Mouse (Mus musculus): ENCODE data around the gene Mapk11. TPM values are rescaled to one million over a fixed set of nuclear protein-coding genes. Genes with fewer than 3 reads are reported as not detected.

Gene Mapk11
- polyA plus RNA-seq, 1 experiment: 9.1 TPM

DNA sequence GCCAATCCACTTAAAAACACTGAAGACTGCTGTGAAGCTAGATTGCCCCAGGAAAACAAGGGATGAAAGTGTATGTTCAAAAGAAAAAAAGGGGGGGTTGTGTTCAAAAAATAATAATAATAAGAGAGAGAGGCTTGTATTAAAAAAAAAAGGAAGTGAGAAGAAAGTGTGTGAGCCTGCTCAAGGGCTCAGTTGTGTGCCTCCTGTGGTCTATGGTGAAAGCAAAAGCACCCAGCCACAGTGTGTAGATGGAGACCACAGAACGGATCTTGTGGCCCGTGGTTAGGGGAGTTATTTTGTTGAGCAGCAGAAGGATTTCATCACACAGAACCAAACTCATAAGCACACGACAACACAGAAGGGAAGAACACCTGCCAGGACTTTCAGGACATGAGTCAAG lies 18.1 kb downstream of the Mapk11 start:
- peaks cover 5% of the 10 kb centered on the region for H3K36me3 ChIP-seq (ENCODE audit: control insufficient read depth, insufficient read depth)
- TF ChIP-seq CEBPB (IDR thresholded peaks at IDR 0.05; ENCODE audit: insufficient read depth, poor library complexity, severe bottlenecking) (no peak), MAX (IDR thresholded peaks at IDR 0.05; ENCODE audit: low read depth) (no peak)
- H3K4me2 ChIP-seq (ENCODE audit: low read depth): no peak overlapping the region
- H3ac ChIP-seq (ENCODE audit: control insufficient read depth, insufficient read length): no peak overlapping the region
- no peaks in the 10 kb centered on the region for H3K27me3 ChIP-seq (ENCODE audit: control insufficient read depth, insufficient read depth, insufficient read length)
- no peak overlapping the region for H3K4me3 ChIP-seq
- H3K79me2 ChIP-seq (ENCODE audit: control insufficient read depth, insufficient read depth): no peaks in the 10 kb centered on the region

- peaks cover 5% of the 10 kb centered on the region for H3K36me3 ChIP-seq (ENCODE audit: control insufficient read depth, insufficient read depth)
- TF ChIP-seq MAX (IDR thresholded peaks at IDR 0.05; ENCODE audit: low read depth) (no peak), REST (IDR thresholded peaks at IDR 0.05; ENCODE audit: insufficient read depth, insufficient read length) (no peak), MYOD1 (IDR thresholded peaks at IDR 0.05; ENCODE audit: control insufficient read depth in 1 of 3, insufficient read length in 2 of 3, low read depth in 2 of 3) (no peak), E2F4 (IDR thresholded peaks at IDR 0.05; ENCODE audit: insufficient read depth) (no peak), SRF (IDR thresholded peaks at IDR 0.05; ENCODE audit: control insufficient read depth, insufficient read length, low read depth) (no peak)
- H3K4me2 ChIP-seq (ENCODE audit: low read depth): no peak overlapping the region
- H3K4me3 ChIP-seq: no peak overlapping the region
- no peak overlapping the region for H3ac ChIP-seq (ENCODE audit: control insufficient read depth, insufficient read length)
- H3K27me3 ChIP-seq (ENCODE audit: control insufficient read depth, insufficient read depth, insufficient read length): no peaks in the 10 kb centered on the region
- no peaks in the 10 kb centered on the region for H3K79me2 ChIP-seq (ENCODE audit: control insufficient read depth, insufficient read depth)
Measured at GRCm38 (mm10) chr15:89130245-89130644, 19.2 kb downstream of the Mapk11 start.

GRCm38 (mm10) chr15:89128382-89129350 lies 20.8 kb downstream of the Mapk11 start, which contains the start of gene Hdac10:
Gene Hdac10, minus strand, starts transcription at chr15:89128700.
- H3K4me3 ChIP-seq: peak within 1 kb of the TSS; percentile 42
- H3K4me2 ChIP-seq (ENCODE audit: low read depth): peak within 1 kb of the TSS; percentile 97
- no peaks in the 10 kb centered on the region for H3K79me2 ChIP-seq (ENCODE audit: control insufficient read depth, insufficient read depth)
- H3ac ChIP-seq (ENCODE audit: control insufficient read depth, insufficient read length): peak within 1 kb of the TSS; percentile 8
- H3K27me3 ChIP-seq (ENCODE audit: control insufficient read depth, insufficient read depth, insufficient read length): no peaks in the 10 kb centered on the region
- peaks cover 5% of the 10 kb centered on the region for H3K36me3 ChIP-seq (ENCODE audit: control insufficient read depth, insufficient read depth)
- TF ChIP-seq TCF12 (IDR thresholded peaks at IDR 0.05; ENCODE audit: insufficient read depth, poor library complexity, severe bottlenecking) (no peak), MYOD1 (IDR thresholded peaks at IDR 0.05; ENCODE audit: control insufficient read depth in 1 of 3, insufficient read length in 2 of 3, low read depth in 2 of 3) (peak in 1 of 3 experiments; percentile 38), CEBPB (IDR thresholded peaks at IDR 0.05; ENCODE audit: insufficient read depth, poor library complexity, severe bottlenecking) (no peak), POLR2AphosphoS2 (IDR thresholded peaks at IDR 0.05; ENCODE audit: insufficient read length, low read depth) (peak; percentile 9), POLR2A (IDR thresholded peaks at IDR 0.05; ENCODE audit: insufficient read length, low read depth) (peak; percentile 64), REST (IDR thresholded peaks at IDR 0.05; ENCODE audit: insufficient read depth, insufficient read length) (no peak), MYOG (IDR thresholded peaks at IDR 0.05; ENCODE audit: control insufficient read depth in 1 of 3, insufficient read depth in 1 of 3, insufficient read length in 2 of 3, low read depth in 2 of 3) (no peak), MAX (IDR thresholded peaks at IDR 0.05; ENCODE audit: low read depth) (no peak), E2F4 (IDR thresholded peaks at IDR 0.05; ENCODE audit: insufficient read depth) (no peak), TCF3 (IDR thresholded peaks at IDR 0.05; ENCODE audit: insufficient read length, low read depth) (no peak), USF1 (IDR thresholded peaks at IDR 0.05; ENCODE audit: low read depth) (no peak), SRF (IDR thresholded peaks at IDR 0.05; ENCODE audit: control insufficient read depth, insufficient read length, low read depth) (no peak)

GRCm38 (mm10) chr15:89127364-89127940 lies 22.0 kb downstream of the Mapk11 start:
- peak overlapping the region; percentile 42 for H3K4me3 ChIP-seq
- peaks cover 5% of the 10 kb centered on the region for H3K36me3 ChIP-seq (ENCODE audit: control insufficient read depth, insufficient read depth)
- peak overlapping the region; percentile 97 for H3K4me2 ChIP-seq (ENCODE audit: low read depth)
- no peaks in the 10 kb centered on the region for H3K27me3 ChIP-seq (ENCODE audit: control insufficient read depth, insufficient read depth, insufficient read length)
- TF ChIP-seq POLR2AphosphoS2 (IDR thresholded peaks at IDR 0.05; ENCODE audit: insufficient read length, low read depth) (no peak), POLR2A (IDR thresholded peaks at IDR 0.05; ENCODE audit: insufficient read length, low read depth) (no peak), TCF3 (IDR thresholded peaks at IDR 0.05; ENCODE audit: insufficient read length, low read depth) (no peak), CEBPB (IDR thresholded peaks at IDR 0.05; ENCODE audit: insufficient read depth, poor library complexity, severe bottlenecking) (no peak), TCF12 (IDR thresholded peaks at IDR 0.05; ENCODE audit: insufficient read depth, poor library complexity, severe bottlenecking) (no peak), MYOG (IDR thresholded peaks at IDR 0.05; ENCODE audit: control insufficient read depth in 1 of 3, insufficient read depth in 1 of 3, insufficient read length in 2 of 3, low read depth in 2 of 3) (no peak), MYOD1 (IDR thresholded peaks at IDR 0.05; ENCODE audit: control insufficient read depth in 1 of 3, insufficient read length in 2 of 3, low read depth in 2 of 3) (no peak), USF1 (IDR thresholded peaks at IDR 0.05; ENCODE audit: low read depth) (no peak), MAX (IDR thresholded peaks at IDR 0.05; ENCODE audit: low read depth) (no peak), E2F4 (IDR thresholded peaks at IDR 0.05; ENCODE audit: insufficient read depth) (no peak), SRF (IDR thresholded peaks at IDR 0.05; ENCODE audit: control insufficient read depth, insufficient read length, low read depth) (no peak), REST (IDR thresholded peaks at IDR 0.05; ENCODE audit: insufficient read depth, insufficient read length) (no peak)
- peaks cover 3% of the 10 kb centered on the region for H3K79me2 ChIP-seq (ENCODE audit: control insufficient read depth, insufficient read depth)
- peak overlapping the region; percentile 8 for H3ac ChIP-seq (ENCODE audit: control insufficient read depth, insufficient read length)

Data from myocyte (in vitro differentiated cells).